Mouse (Mus musculus) bone marrow, adult 2 months (tissue): ENCODE measurements around the gene Flnb.

ENCODE experiments used
- CTCF ChIP-seq: fragments of 200-500 bp; IDR thresholded peaks from 2 replicates; pipeline ENCODE4 v1.5.1; 2011; ENCODE audit warnings: low read length, control low read depth; ENCODE audit not compliant: control insufficient read depth, insufficient read depth
- POLR2A ChIP-seq: fragments of 200-500 bp; IDR thresholded peaks from 2 replicates; pipeline ENCODE4 v1.6.1; 2011; ENCODE audit warnings: low read depth, mild to moderate bottlenecking, control low read depth, low read length, borderline replicate concordance; ENCODE audit not compliant: control insufficient read depth

GRCm38 (mm10) chr14:7804558-7804905 lies 13.2 kb upstream of the Flnb start:
- no peak for TF ChIP-seq POLR2A
- no peak for TF ChIP-seq CTCF
